Mouse (Mus musculus) CD4-positive helper T cell, adult 2 months (primary cell): ENCODE results near the gene Slc8a1.

Source experiments
- DNase-seq: peaks from one replicate; pipeline ENCODE4 v3.0.0-alpha.2; 2012; ENCODE audit warnings: low read depth, missing footprints, low spot score

Slc8a1 gene

GRCm38 (mm10) chr17:81738311-81738755, at the start of gene Slc8a1:
Gene Slc8a1, minus strand, starts transcription at chr17:81738377.
- DNase-seq = no peak

DNA sequence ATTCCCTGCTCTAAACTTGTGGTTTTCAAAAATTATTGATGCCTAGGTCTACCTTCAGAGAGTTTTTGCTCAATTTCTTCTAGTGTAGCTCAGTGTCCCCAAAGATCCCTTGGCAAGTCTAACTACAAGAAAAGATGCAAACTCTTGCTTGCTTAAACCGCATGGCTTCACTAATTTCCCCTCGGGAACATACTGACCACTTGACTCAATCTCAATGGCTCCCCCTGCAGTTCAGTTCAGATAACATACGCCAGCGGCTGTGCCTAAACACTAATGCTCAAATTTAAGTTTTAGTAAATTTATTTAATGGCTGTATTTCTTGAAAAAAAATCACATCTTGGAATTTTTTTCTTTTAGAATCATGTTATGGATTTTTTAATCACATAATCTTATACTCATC, 49.2 kb upstream of the Slc8a1 start:
- no peak for DNase-seq

DNA sequence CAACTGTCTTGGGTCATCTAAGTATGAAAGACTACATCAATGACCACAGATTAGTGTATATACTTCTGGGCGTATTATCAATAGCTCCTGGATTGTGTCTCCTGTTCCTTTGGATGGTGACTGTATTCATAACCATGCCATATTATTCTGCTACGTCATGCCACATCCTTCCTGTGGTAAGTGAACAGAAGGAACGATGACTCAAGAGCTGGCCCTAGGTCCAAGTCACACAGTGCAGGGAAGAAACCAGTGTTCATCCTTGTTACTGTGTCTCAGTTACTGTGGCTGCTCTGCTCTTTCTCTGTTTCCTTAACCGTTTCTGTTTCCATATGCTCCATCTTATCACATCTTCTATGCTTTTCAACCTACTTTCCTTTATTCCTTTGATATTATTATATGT, 44.1 kb upstream of the Slc8a1 start:
- no peak for DNase-seq

DNA sequence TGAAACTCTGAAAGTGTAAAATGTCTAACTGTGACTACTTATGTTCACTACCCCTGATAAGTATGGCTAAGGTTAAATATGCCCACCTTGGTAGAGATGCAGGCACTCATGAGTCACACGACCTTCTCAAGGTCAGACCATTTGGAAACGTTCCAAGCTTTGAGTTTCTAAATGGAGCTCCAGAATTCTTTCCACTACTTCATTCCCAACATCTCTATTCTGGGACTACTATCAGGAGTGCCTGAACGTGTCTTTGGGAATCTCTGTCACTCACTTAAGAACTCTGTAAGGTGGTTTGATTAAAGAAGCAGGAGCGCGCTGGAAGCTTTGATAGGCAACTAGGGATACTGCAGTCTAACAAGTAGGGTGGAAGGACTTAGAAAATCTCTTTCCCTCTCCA, 43.3 kb upstream of the Slc8a1 start:
- DNase-seq = no peak

DNA sequence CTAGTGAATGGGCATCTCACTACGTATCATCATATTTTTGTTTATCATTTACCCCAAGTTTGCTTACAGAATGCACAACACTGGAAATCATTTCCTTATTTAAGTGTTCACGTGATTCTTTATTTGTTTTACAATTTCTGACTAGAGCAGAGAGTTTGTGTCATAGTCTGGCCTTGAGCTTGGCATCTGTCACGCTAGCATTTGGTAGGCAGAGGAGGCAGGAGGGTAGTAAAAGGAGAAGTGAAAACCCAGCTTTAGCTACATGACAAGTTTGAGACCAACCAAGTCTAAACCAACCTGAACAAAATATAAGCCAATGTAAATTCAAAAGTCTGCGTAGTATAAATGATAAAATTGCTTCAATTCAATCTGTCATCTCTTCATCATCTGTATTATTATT, 41.7 kb upstream of the Slc8a1 start:
- no peak for DNase-seq

- DNase-seq = no peak
Observed at GRCm38 (mm10) chr17:81750664-81751063, 12.5 kb upstream of the Slc8a1 start.

GRCm38 (mm10) chr17:81743034-81743433, 4.9 kb upstream of the Slc8a1 start:
- no peak for DNase-seq

- DNase-seq = no peak
Observed at GRCm38 (mm10) chr17:81740576-81740975, 2.4 kb upstream of the Slc8a1 start.

- no peak for DNase-seq
Observed at GRCm38 (mm10) chr17:81737779-81738178, 398 bp downstream of the Slc8a1 start.

- DNase-seq = no peak
Observed at GRCm38 (mm10) chr17:81737309-81737708, 868 bp downstream of the Slc8a1 start.

GRCm38 (mm10) chr17:81735583-81735982, 2.6 kb downstream of the Slc8a1 start:
- no peak for DNase-seq

GRCm38 (mm10) chr17:81729891-81730290, 8.3 kb downstream of the Slc8a1 start:
- no peak for DNase-seq

DNA sequence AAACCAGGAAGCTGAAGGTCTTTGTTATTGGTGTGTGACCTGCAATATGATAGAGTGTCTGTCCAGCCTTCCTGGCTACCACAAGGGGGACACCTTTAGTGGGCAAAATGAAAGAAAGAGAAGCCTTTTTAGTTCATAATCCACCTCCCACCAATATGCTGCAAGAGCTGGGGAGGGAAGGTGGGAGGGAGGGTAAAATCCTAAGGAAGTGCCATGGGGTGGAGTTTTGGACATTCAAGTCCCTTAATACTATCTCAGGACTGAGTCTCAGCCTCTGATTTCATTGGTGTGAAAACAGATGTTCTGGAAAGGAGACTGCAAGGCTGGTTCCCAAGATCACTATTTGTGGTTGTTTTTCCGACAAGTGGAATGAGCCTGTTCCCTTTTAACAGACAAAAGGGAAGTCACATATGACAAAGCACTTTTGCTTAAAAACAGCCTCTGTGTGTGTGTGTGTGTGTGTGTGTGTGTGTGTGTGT, 25.9 kb downstream of the Slc8a1 start:
- DNase-seq = no peak

DNA sequence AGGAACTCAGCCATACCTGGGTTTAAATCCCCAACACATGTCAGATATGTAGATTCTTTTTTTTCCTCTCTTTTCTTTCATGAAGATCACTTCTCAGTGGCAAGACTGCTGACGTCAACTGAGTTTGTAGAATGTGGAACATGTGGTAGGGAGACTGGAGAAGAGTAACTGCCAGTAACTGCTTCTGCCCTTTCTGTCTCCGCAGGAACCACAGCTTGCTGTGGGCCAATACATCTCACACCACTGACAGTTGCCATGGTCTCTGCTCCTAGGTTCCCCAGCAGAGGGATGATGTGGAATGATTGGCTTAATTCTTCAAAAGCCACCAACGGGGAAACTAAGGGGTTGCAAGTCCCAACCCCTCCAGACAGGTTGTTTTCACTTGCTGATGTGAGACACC, 33.4 kb downstream of the Slc8a1 start:
- no peak for DNase-seq

- no peak for DNase-seq
Observed at GRCm38 (mm10) chr17:81703258-81703657, 34.9 kb downstream of the Slc8a1 start.

DNA sequence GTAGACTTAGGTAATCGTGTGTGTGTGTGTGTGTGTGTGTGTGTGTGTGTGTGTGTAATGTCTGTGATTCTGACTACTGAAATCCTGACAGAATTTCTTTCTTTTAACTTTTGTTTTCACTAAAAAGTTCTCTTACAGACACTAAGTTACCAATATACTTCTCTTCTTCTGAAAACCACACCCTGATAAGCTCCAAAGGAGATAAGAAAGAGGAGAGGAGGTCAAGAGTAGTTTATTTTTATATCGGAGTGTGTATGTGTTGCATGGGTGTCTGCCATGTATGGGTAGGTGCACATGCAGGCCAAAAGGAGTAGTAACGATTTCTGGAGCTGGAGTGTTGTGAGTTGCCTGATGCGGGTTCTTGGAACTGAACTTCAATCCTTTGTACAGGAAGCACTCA, 36.5 kb downstream of the Slc8a1 start:
- DNase-seq = no peak

DNA sequence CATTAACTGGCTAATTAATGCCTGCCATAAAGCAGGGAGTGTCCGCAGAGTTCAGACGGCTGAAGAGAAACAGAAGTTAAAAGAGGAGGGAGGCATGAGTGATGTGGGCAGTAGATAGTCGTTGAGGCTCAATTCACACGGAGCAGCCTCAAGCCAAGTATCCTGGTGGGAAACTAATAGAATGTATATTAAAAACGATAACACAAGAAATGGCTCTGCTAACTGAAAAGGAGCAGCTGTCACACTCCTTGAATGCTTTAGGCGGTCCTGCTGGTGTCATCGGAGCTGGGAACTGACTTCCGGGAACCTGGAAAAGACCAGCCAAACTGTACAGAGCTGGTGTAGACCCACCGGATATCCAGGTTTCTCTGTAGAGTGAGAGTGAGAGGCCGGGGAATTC, 39.4 kb downstream of the Slc8a1 start:
- DNase-seq = no peak

DNA sequence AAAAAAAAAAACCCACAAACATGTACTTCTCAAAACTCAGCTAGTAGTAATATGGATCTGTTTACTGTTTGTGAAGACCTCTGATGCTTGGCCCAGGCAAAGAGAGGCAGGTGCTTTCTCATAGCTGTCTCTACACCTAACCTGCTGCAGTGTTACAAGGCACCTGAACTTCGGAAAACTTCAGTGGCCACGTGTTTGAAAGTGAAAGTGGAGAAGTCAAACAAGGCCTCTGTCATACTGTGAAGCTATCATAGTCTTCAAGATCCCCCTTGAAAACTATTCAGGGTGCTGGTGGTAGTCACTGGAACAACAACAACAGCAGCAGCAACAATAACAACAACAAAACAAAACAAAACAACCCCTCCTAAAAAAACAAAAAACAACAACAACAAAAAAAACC, 40.5 kb downstream of the Slc8a1 start:
- DNase-seq = no peak

DNA sequence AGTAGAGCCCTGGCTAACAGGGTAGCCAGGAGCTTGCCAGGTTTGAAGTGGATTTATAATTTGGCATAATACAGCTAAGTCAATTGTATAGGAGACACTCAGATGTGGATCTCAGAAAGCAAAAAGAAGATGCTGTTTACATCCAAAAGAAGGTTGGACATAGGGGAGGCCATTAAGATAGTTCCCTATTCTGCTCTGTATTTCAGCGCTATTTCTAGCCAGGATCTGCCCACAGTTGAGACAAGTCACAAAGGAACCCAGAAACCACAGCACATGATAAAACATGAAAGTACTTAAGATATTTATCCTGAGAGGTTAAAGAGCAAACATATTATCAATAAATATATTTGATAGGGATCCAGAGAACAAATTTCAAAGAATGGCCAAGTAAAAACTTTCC, 43.2 kb downstream of the Slc8a1 start:
- no peak for DNase-seq

DNA sequence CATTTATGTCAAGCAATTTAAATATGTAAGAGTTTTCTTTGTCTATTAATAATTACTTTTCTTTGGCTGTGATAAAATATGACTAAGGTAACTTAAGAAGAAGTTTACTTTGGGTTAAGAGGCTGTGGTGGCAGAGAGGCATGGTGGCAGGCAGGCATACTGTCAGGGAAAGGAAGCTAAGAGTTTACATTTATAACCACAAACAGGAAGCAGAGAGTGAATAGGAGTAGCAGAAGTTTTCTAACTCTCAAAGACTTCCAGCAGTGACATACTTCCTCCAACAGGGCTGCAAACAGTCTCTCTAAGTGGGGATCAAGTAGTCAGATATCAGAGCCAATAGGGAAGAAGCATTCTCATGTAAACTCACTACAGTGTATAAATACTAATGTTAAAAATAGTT, 58.6 kb downstream of the Slc8a1 start:
- DNase-seq = no peak

- no peak for DNase-seq
Observed at GRCm38 (mm10) chr17:81677450-81677849, 60.7 kb downstream of the Slc8a1 start.

DNA sequence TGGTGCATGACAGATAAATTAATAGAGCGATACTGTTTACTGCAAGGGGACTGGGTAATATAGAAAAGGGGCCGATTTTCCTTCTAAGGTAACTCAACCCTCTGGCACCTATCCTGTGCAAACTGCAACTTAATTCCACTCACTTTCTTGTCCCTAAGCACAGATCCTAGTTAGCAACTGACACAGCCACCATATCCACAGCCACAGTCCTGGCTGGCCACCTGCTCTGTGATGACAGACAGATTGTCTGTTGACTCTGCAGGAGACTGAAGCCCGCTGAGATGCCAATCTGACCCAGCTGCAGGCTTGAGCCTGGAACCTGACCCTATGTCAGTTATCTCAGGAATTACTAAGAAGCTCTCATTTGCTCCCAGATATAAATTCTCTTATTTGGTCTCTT, 62.0 kb downstream of the Slc8a1 start:
- no peak for DNase-seq

DNA sequence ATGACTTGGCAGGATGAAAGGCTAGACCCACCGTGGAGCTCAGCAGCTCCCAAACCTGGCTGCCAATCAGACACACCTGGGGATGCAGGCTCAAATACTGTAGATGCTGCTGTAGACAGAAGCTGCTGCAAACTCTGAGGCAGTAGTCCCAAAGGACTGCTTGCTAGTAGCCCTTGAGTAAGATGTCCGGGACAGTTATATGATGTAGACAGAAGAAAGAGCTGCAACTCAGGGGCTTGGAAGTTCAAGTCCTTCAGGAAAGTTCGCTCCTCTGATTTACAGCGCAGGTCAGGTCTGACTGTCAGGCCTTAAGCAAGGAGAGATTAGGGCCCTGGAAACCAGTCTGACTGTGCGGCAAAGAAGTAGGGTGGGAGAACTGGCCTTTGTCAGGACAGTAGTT, 66.9 kb downstream of the Slc8a1 start:
- no peak for DNase-seq
